Mouse (Mus musculus) cortical plate, adult 2 months (tissue): ENCODE measurements around the gene Cdh3.

Experiments used
- CTCF ChIP-seq: fragments of 200-500 bp; IDR thresholded peaks from 2 replicates; pipeline ENCODE4 v1.5.1; 2011; ENCODE audit warnings: mild to moderate bottlenecking, control low read depth, low read length; ENCODE audit not compliant: insufficient read depth; ENCODE audit errors: extremely low read depth
- POLR2A ChIP-seq: fragments of 200-500 bp; IDR thresholded peaks from 2 replicates; pipeline ENCODE4 v1.6.1; 2011; ENCODE audit warnings: mild to moderate bottlenecking, low read length, control low read depth; ENCODE audit not compliant: insufficient read depth; ENCODE audit errors: extremely low read depth

GRCm38 (mm10) chr8:106529885-106530482 is 19.3 kb downstream of the Cdh3 start:
- no peak for TF ChIP-seq CTCF
- TF ChIP-seq POLR2A: no peak
